Mouse (Mus musculus): ENCODE data around the gene Nfic.

DNA sequence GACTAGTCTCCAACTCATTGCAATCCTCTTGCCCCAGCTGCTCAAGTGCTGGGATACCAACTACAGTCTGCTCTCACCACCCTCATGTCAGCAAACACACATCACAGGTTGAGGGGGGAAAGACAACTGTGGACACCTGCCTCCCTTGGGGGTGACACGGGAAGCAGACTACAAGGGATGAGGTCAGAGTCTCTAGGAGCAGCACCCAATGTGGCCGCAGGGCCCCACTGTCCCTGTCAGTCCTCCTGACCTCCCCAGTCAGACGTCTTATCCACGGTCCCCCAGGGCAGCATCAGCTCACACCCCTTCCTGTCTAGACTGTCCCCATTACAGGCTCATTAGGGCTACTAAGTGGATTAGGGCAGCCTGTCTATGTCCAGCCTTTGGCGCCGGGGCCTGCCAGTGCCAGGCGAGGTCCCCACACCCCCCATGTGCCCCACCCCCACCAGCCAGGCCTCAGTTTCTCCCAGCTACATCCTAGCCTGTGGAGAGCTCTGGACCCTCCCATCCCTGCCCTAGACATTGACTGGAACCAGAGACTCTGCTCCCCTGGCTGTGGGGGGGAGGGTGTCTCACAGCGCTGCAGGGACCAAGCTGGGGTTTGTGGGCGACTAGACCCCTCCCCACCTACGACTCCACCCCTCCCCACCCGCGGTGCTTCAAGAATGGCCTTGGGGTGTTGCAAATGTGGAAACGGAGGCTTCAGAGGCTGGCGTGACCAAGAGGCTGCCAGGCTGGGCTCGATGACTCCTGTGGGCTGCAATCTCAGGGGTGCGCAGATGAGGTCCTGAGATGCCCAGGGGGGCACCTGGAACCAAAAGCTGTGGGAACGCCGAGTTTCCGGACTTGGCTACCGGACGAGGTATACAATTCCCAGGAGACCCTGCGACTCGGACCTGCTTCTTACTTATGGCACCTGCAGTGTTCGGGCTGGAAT lies 48.7 kb downstream of the Nfic start:
- no peak for TF ChIP-seq EP300 (IDR thresholded peaks at IDR 0.05; ENCODE audit: insufficient read depth, low read depth, low read length)
- TF ChIP-seq POLR2A (IDR thresholded peaks at IDR 0.05; ENCODE audit: insufficient read depth, low read length): no peak

Data from ES-Bruce4 (cell line).